Mouse (Mus musculus) kidney, adult 2 months (tissue): ENCODE data around the gene Zfp219.

ENCODE experiments used
- CTCF ChIP-seq: fragments of 200-500 bp; conservative IDR thresholded peaks from 2 replicates; pipeline ENCODE4 v1.5.1; 2011; ENCODE audit warnings: low read depth, mild to moderate bottlenecking, control low read depth, low read length, moderate library complexity, mixed read lengths; ENCODE audit not compliant: insufficient read depth, insufficient read length
- POLR2A ChIP-seq: fragments of 200-500 bp; IDR thresholded peaks from one replicate; pipeline ENCODE4 v1.6.1; 2011; ENCODE audit warnings: low read depth, low read length, control low read depth

- no peak for TF ChIP-seq CTCF
- no peak for TF ChIP-seq POLR2A
Observed at GRCm38 (mm10) chr14:52022244-52022708, 1.7 kb upstream of the Zfp219 start.
